Mouse (Mus musculus): ENCODE data around the gene Spty2d1. TPM values are rescaled to one million over a fixed set of nuclear protein-coding genes. Genes with fewer than 3 reads are reported as not detected.

Gene Spty2d1
- polyA plus RNA-seq, 1 experiment from 2014 or later, result 13.1 TPM

DNA sequence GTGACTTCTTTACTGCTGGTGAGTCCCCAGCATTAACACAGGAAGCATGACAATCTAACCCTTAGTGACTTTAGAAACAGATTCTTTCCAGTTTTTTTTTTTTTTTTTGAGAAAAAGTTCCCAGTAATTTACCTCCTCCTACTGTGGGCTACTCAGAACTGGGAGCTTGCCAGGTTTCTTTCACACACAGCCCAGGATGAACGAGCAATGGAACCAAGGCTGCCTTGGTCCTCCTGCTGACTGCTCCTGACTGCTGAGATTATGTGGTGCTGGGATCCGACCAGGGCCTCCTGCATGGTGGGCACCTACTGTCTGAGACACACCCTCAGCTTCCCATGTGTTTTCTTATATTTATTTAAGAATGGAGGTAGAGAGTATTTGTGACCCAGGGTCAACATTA, 21.1 kb downstream of the Spty2d1 start:
- DNase-seq (ENCODE audit: low spot score) (no peak), ATAC-seq (peak; percentile 18; the same call in 1 of the 2 replicates)
- H3K36me3 ChIP-seq (ENCODE audit: insufficient read depth, low read length), result peaks cover 8% of the 10 kb centered on the region; the same call in 1 of the 2 replicates
- H3K4me3 ChIP-seq (ENCODE audit: low read depth, low read length), result no peak overlapping the region
- peak overlapping the region; percentile 71 for H3K27ac ChIP-seq (ENCODE audit: low read length)
- H3K4me1 ChIP-seq (ENCODE audit: insufficient read depth, low read depth, low read length), result peaks cover 15% of the 10 kb centered on the region; the same call in 1 of the 2 replicates
- 28% methylated on average over 2 of the region's 2 CpGs for WGBS
- no peak overlapping the region for H3K4me2 ChIP-seq (replicated peaks; ENCODE audit: low read depth, low read length)
- no peak overlapping the region for H3K9ac ChIP-seq (replicated peaks; ENCODE audit: low read depth)
- TF ChIP-seq CTCF (IDR thresholded peaks at IDR 0.05), result no peak
- no peak for TF ChIP-seq EP300 (IDR thresholded peaks at IDR 0.05)
- H3K9me3 ChIP-seq (ENCODE audit: low read length), result no peaks in the 10 kb centered on the region
- no peaks in the 10 kb centered on the region for H3K27me3 ChIP-seq (replicated peaks; ENCODE audit: insufficient read depth, low read length)

DNA sequence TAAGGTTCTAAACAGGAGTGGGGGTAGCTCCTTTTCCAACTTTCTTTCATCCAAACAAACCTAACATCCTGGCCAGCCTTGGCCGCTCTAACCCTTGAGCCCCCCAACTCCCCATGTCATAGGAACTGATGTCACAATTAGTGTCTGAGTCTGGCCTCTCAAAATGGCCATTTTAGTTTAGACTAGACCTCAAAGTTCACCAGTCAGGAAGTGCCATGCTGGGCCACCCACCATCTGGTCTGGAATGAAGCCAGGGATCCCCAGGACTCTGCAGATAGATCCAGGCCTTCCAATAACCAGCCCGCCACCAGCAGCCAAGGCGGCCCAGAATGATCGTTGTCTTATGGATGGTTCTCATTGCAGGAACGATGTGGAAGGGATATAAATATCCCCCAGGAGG, 21.6 kb downstream of the Spty2d1 start:
- 34% methylated on average over 5 of the region's 5 CpGs for WGBS
- TF ChIP-seq CTCF (IDR thresholded peaks at IDR 0.05) (no peak), EP300 (IDR thresholded peaks at IDR 0.05) (no peak)

DNA sequence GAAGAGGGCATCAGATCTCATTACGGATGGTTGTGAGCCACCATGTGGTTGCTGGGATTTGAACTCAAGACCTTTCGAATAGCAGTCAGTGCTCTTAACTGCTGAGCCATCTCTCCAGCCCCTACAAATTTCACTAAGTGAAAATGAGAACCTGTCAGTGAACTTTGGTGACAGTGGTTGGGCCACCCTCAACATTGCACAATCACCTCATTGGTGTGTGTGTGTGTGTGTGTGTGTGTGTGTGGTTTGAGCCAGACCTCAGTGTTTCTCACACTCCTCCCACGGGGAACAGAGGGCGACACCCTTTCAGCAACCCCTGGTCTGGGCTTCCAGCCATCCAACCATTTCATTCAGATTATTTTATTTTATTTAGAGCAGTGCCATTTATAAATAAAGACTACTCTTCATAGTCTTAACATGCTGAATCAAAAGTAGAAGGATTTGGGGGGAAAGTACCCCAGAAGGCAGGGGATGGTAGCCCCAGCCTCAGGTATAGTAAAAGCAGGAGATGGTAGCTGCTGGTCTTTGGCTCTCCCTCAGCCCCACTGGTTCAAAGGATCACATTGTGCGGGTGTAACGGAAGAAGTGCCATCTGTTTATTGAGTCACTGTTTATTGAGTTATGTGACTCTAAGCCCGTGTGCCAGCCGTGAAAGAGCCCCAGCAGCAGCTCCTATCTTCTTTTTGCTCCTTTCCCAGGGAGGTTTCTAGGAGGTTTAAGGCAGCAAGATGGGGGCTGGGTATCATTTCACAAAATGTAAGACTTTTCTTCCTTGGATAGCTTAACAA, 22.3 kb downstream of the Spty2d1 start:
- Histone ChIP-seq H3K9me3 (ENCODE audit: low read length) (no peaks in the 10 kb centered on the region), H3K4me3 (ENCODE audit: low read depth, low read length) (no peak overlapping the region), H3K4me1 (ENCODE audit: insufficient read depth, low read depth, low read length) (peaks cover 15% of the 10 kb centered on the region; the same call in 1 of the 2 replicates), H3K9ac (replicated peaks; ENCODE audit: low read depth) (no peak overlapping the region), H3K27ac (ENCODE audit: low read length) (peak overlapping the region; percentile 71), H3K36me3 (ENCODE audit: insufficient read depth, low read length) (no peaks in the 10 kb centered on the region), H3K4me2 (replicated peaks; ENCODE audit: low read depth, low read length) (no peak overlapping the region), H3K27me3 (replicated peaks; ENCODE audit: insufficient read depth, low read length) (no peaks in the 10 kb centered on the region)
- no peak for TF ChIP-seq EP300 (IDR thresholded peaks at IDR 0.05)
- no peak for TF ChIP-seq CTCF (IDR thresholded peaks at IDR 0.05)
- peak; percentile 53 for DNase-seq (ENCODE audit: low spot score)
- WGBS, result 39% methylated on average over 8 of the region's 8 CpGs
- ATAC-seq, result peak; percentile 79

More for the DNA sequence above, 21.6 kb downstream of the Spty2d1 start:
- DNase-seq (ENCODE audit: low spot score) (peak; percentile 59), ATAC-seq (peak; percentile 69)
- Histone ChIP-seq H3K27me3 (replicated peaks; ENCODE audit: insufficient read depth, low read length) (no peaks in the 10 kb centered on the region), H3K9me3 (ENCODE audit: low read length) (no peaks in the 10 kb centered on the region), H3K4me1 (ENCODE audit: insufficient read depth, low read depth, low read length) (peaks cover 15% of the 10 kb centered on the region; the same call in 1 of the 2 replicates), H3K36me3 (ENCODE audit: insufficient read depth, low read length) (peaks cover 3% of the 10 kb centered on the region; the same call in 1 of the 2 replicates), H3K4me2 (replicated peaks; ENCODE audit: low read depth, low read length) (no peak overlapping the region), H3K9ac (replicated peaks; ENCODE audit: low read depth) (no peak overlapping the region), H3K27ac (ENCODE audit: low read length) (peak overlapping the region; percentile 71), H3K4me3 (ENCODE audit: low read depth, low read length) (no peak overlapping the region)

DNA sequence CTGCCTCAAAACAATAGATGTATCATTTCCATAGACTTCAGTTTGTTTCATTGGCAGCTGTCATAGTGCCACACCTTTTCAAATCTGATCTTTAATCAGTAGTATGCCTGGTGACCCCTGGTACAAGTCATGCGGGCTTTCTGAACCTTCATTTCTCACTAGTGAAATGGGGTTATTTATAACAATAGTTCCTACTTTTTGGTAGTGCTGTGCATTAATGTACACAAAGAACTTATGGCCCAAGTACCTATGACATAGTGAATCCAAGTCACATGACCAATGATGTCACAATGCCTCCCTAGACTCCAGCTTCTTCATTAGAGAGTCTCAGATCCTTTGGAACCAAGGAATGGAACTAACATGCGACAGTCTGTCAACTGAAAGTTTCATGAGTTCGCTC, 24.9 kb downstream of the Spty2d1 start, which contains the start of gene Gm9999:
Gene Gm9999 (plus strand): TSS at position 301 of the 400 bp plus-strand sequence.
- H3K27ac ChIP-seq (ENCODE audit: low read length), result no peak within 1 kb of the TSS
- H3K4me2 ChIP-seq (replicated peaks; ENCODE audit: low read depth, low read length), result no peak within 1 kb of the TSS
- H3K9me3 ChIP-seq (ENCODE audit: low read length), result no peaks in the 10 kb centered on the region
- H3K27me3 ChIP-seq (replicated peaks; ENCODE audit: insufficient read depth, low read length), result no peaks in the 10 kb centered on the region
- 87% methylated on average over 3 of the region's 3 CpGs for WGBS
- DNase-seq (ENCODE audit: low spot score), result no peak
- H3K36me3 ChIP-seq (ENCODE audit: insufficient read depth, low read length), result no peaks in the 10 kb centered on the region
- TF ChIP-seq CTCF (IDR thresholded peaks at IDR 0.05), result no peak
- TF ChIP-seq EP300 (IDR thresholded peaks at IDR 0.05), result no peak
- H3K4me3 ChIP-seq (ENCODE audit: low read depth, low read length), result no peak within 1 kb of the TSS
- no peak within 1 kb of the TSS for H3K9ac ChIP-seq (replicated peaks; ENCODE audit: low read depth)
- peaks cover 15% of the 10 kb centered on the region; the same call in 1 of the 2 replicates for H3K4me1 ChIP-seq (ENCODE audit: insufficient read depth, low read depth, low read length)
- no peak for ATAC-seq

DNA sequence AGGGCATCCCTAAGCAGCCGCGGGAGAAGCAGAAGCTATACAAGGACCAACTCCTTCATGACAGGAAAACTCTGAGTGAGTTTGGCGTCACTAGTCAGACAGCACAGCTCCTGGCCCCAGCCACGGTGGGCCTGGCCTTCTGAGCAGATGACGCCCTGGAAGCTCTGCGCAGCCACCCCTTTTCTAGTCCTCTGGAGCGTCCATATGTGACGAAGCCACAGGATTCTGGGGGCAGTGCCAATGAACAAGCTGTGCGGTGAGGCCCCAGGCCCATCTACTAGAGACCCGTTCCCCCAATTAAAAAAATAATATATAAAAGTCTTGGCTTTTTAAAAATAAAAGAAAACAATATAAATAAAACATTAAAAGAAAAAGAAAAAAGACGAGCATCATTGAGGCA, 32.8 kb downstream of the Spty2d1 start:
- WGBS, result 85% methylated on average over 11 of the region's 11 CpGs

DNA sequence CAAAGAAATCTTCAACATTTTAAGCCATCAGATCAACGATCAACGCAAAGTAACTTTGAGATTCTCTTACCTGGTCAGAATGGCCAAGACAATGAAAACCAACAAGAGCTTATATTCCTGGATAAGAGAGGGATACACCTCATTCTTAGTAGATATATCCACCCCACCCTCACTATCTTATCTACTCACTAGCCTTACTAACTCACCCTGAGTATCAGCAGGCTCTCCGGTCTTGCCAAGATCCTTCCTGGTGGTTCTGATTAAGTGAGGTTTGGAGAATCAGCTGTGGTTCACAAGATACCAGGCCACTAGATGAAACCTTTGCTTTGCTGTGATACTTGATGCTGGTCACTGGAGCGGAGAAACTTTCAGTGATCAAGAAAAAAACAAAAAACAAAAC, 33.6 kb downstream of the Spty2d1 start:
- H3K9ac ChIP-seq (replicated peaks; ENCODE audit: low read depth), result no peak overlapping the region
- no peak for DNase-seq (ENCODE audit: low spot score)
- H3K9me3 ChIP-seq (ENCODE audit: low read length), result no peaks in the 10 kb centered on the region
- H3K27me3 ChIP-seq (replicated peaks; ENCODE audit: insufficient read depth, low read length), result no peaks in the 10 kb centered on the region
- ATAC-seq, result no peak
- TF ChIP-seq CTCF (IDR thresholded peaks at IDR 0.05) (no peak), EP300 (IDR thresholded peaks at IDR 0.05) (no peak)
- H3K4me3 ChIP-seq (ENCODE audit: low read depth, low read length), result no peak overlapping the region
- H3K36me3 ChIP-seq (ENCODE audit: insufficient read depth, low read length), result no peaks in the 10 kb centered on the region
- WGBS, result 95% methylated on average over 4 of the region's 4 CpGs
- no peak overlapping the region for H3K27ac ChIP-seq (ENCODE audit: low read length)
- H3K4me2 ChIP-seq (replicated peaks; ENCODE audit: low read depth, low read length), result no peak overlapping the region
- no peaks in the 10 kb centered on the region for H3K4me1 ChIP-seq (ENCODE audit: insufficient read depth, low read depth, low read length)

More for the DNA sequence above, 32.8 kb downstream of the Spty2d1 start:
- no peaks in the 10 kb centered on the region for H3K27me3 ChIP-seq (replicated peaks; ENCODE audit: insufficient read depth, low read length)
- H3K4me3 ChIP-seq (ENCODE audit: low read depth, low read length), result no peak overlapping the region
- ATAC-seq (no peak), DNase-seq (ENCODE audit: low spot score) (no peak)
- no peaks in the 10 kb centered on the region for H3K9me3 ChIP-seq (ENCODE audit: low read length)
- no peaks in the 10 kb centered on the region for H3K36me3 ChIP-seq (ENCODE audit: insufficient read depth, low read length)
- no peak overlapping the region for H3K4me2 ChIP-seq (replicated peaks; ENCODE audit: low read depth, low read length)
- no peaks in the 10 kb centered on the region for H3K4me1 ChIP-seq (ENCODE audit: insufficient read depth, low read depth, low read length)
- TF ChIP-seq CTCF (IDR thresholded peaks at IDR 0.05), result no peak
- no peak overlapping the region for H3K27ac ChIP-seq (ENCODE audit: low read length)
- H3K9ac ChIP-seq (replicated peaks; ENCODE audit: low read depth), result no peak overlapping the region

Measured in lung, postnatal 0 days (tissue).